Mouse (Mus musculus) heart, embryonic 15.5 days (tissue): ENCODE data around the gene Cmtm2b. TPM values are rescaled to one million over a fixed set of nuclear protein-coding genes. Genes with fewer than 3 reads are reported as not detected.
"Not testable (repeated sequence)": the region's sequence is repeated elsewhere in the genome, so short reads cannot be mapped to it uniquely, and the experiment has no call there.

Experiments
- ATAC-seq: fragments of 200-750 bp; cut with Nextera tagmentation; replicated peaks from 2 replicates; pipeline ENCODE4 v1.8.0; 2017; ENCODE audit warnings: low read depth, moderate TSS enrichment; ENCODE audit not compliant: insufficient number of reproducible peaks, insufficient read depth, low FRiP score
- H3K27ac ChIP-seq: fragments of 300-500 bp; sonication (generic); 2 replicates; pipeline ENCODE4 v1.5.1; 2015; ENCODE audit warnings: mild to moderate bottlenecking, inconsistent platforms
- H3K27me3 ChIP-seq: fragments of 300-500 bp; sonication (generic); 2 replicates; pipeline ENCODE4 v1.6.1; 2015; ENCODE audit warnings: inconsistent platforms
- H3K36me3 ChIP-seq: fragments of 300-500 bp; sonication (generic); 2 replicates; pipeline ENCODE4 v1.6.1; 2015; ENCODE audit warnings: mild to moderate bottlenecking, inconsistent platforms
- H3K4me1 ChIP-seq: fragments of 300-500 bp; sonication (generic); replicated peaks from 2 replicates; pipeline ENCODE4 v1.6.1; 2015; ENCODE audit warnings: inconsistent platforms
- H3K4me2 ChIP-seq: fragments of 300-500 bp; sonication (generic); 2 replicates; pipeline ENCODE4 v1.6.1; 2015; ENCODE audit warnings: inconsistent platforms, mild to moderate bottlenecking, moderate library complexity
- H3K4me3 ChIP-seq: fragments of 300-500 bp; sonication (generic); 2 replicates; pipeline ENCODE4 v1.5.1; 2015; ENCODE audit warnings: mild to moderate bottlenecking, inconsistent platforms
- H3K9ac ChIP-seq: fragments of 300-500 bp; sonication (generic); 2 replicates; pipeline ENCODE4 v1.6.1; 2015; ENCODE audit warnings: mild to moderate bottlenecking, inconsistent platforms
- H3K9me3 ChIP-seq: fragments of 300-500 bp; sonication (generic); replicated peaks from 2 replicates; pipeline ENCODE4 v1.6.1; 2016; ENCODE audit warnings: inconsistent platforms
- WGBS: fragments of 180-500 bp; shearing (Covaris S2); methylation state at CpG from one replicate; pipeline ENCODE4 v1.1.7; 2015; ENCODE audit warnings: mixed read lengths; 5-methylcytosine and 5-hydroxymethylcytosine counted together
- polyA plus RNA-seq: library from polyadenylated mRNA; unstranded; fragments of >200 nt; fragmentation: Nextera tagmentation; extraction: Ambion mirVana; gene quantifications from 2 replicates; pipeline ENCODE4 v1.2.1, GENCODE M21; 2015

The Cmtm2b gene
- polyA plus RNA-seq = not detected in 2 replicates

- not testable (repeated sequence) for H3K27ac ChIP-seq, H3K4me2 ChIP-seq, H3K9ac ChIP-seq, H3K4me1 ChIP-seq, H3K36me3 ChIP-seq, H3K27me3 ChIP-seq, H3K4me3 ChIP-seq, H3K9me3 ChIP-seq, ATAC-seq
- 78% methylated on average over 12 of the region's 12 CpGs for WGBS
These were observed at the start of gene Cmtm2b for GRCm38 (mm10) chr8:104321930-104322329. TSS of gene Cmtm2b (plus strand) at chr8:104322230.

DNA sequence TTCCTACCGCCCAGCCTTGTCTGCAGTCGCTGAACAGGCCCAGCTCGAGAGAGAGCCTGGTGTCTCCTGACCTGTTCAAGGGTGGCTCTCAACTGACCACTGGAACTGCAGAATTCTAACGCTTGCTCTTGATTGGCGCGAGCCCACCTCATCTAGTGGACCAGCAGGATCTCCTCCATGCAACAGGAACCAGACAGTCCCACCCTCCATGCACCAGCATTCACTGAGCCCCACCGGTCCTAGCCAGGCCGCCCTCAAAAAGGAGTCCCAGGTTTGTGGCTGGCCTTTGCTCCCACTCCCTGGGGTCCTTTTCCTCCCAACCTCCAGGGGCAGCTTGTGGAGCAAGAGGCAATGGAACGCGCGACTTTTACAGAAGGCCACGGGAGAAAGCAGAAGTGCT, 28.9 kb upstream of the Cmtm2b start, which contains the start of gene Cmtm2a:
Gene Cmtm2a, minus strand, starts transcription at position 101 of the 400 bp plus-strand sequence.
- 84% methylated on average over 12 of the region's 12 CpGs for WGBS
- not testable (repeated sequence) for H3K4me2 ChIP-seq, H3K27me3 ChIP-seq, H3K4me1 ChIP-seq, H3K9ac ChIP-seq, ATAC-seq, H3K27ac ChIP-seq, H3K4me3 ChIP-seq, H3K9me3 ChIP-seq, H3K36me3 ChIP-seq

- ATAC-seq = no peak
- 78% methylated on average over 1 of the region's 1 CpGs for WGBS
- Histone ChIP-seq H3K4me2 (no peak overlapping the region), H3K4me3 (no peak overlapping the region), H3K9ac (no peak overlapping the region), H3K9me3 (no peaks in the 10 kb centered on the region), H3K36me3 (no peaks in the 10 kb centered on the region), H3K4me1 (no peaks in the 10 kb centered on the region), H3K27me3 (no peaks in the 10 kb centered on the region), H3K27ac (no peak overlapping the region)
These were observed 27.6 kb upstream of the Cmtm2b start for GRCm38 (mm10) chr8:104294396-104294795.

GRCm38 (mm10) chr8:104301577-104301976, 20.5 kb upstream of the Cmtm2b start:
- H3K4me1 ChIP-seq, H3K9ac ChIP-seq, H3K27me3 ChIP-seq, H3K4me2 ChIP-seq, H3K27ac ChIP-seq, H3K36me3 ChIP-seq, H3K9me3 ChIP-seq, ATAC-seq, H3K4me3 ChIP-seq: not testable (repeated sequence)
- 22% methylated on average over 3 of the region's 3 CpGs for WGBS

DNA sequence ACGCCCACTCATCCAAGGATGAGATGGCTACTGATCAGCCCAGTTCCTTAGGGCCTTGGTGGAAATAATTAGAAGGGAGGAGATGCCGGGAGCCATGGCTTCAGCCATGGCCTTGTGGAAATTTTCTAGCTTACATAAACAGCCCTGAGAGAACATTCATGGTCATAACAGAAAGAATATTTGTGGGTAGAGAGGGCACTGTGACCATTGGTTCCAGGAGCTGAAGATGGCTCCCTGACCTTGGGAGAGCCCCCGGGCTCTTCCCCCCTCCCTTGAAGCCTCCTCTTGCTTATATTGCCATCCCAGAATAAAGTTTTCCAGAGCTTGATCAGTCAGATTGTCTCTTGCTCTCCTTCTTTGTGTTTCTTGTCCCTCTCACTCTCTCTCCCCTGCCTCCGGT, 19.5 kb upstream of the Cmtm2b start:
- H3K4me1 ChIP-seq, H3K4me2 ChIP-seq, H3K36me3 ChIP-seq, H3K27ac ChIP-seq, H3K27me3 ChIP-seq, H3K9me3 ChIP-seq, ATAC-seq, H3K4me3 ChIP-seq, H3K9ac ChIP-seq: not testable (repeated sequence)
- WGBS = 79% methylated on average over 4 of the region's 4 CpGs

GRCm38 (mm10) chr8:104304962-104305361, 17.1 kb upstream of the Cmtm2b start:
- H3K36me3 ChIP-seq = no peaks in the 10 kb centered on the region
- no peaks in the 10 kb centered on the region for H3K27me3 ChIP-seq
- H3K4me2 ChIP-seq = no peak overlapping the region
- H3K9ac ChIP-seq = no peak overlapping the region
- H3K9me3 ChIP-seq = no peaks in the 10 kb centered on the region
- no peaks in the 10 kb centered on the region for H3K4me1 ChIP-seq
- ATAC-seq = no peak
- no peak overlapping the region for H3K27ac ChIP-seq
- 80% methylated on average over 11 of the region's 11 CpGs for WGBS
- H3K4me3 ChIP-seq = no peak overlapping the region

GRCm38 (mm10) chr8:104308341-104308740, 13.7 kb upstream of the Cmtm2b start:
- H3K9me3 ChIP-seq, H3K27me3 ChIP-seq, H3K4me2 ChIP-seq, H3K9ac ChIP-seq, ATAC-seq, H3K4me1 ChIP-seq, H3K4me3 ChIP-seq, H3K27ac ChIP-seq, H3K36me3 ChIP-seq: not testable (repeated sequence)
- 44% methylated on average over 6 of the region's 6 CpGs for WGBS

- not testable (repeated sequence) for H3K4me3 ChIP-seq, ATAC-seq, H3K36me3 ChIP-seq, H3K4me2 ChIP-seq, H3K27ac ChIP-seq, H3K9ac ChIP-seq, H3K9me3 ChIP-seq, H3K27me3 ChIP-seq, H3K4me1 ChIP-seq
- WGBS = 83% methylated on average over 36 of the region's 36 CpGs
These were observed 12.4 kb upstream of the Cmtm2b start, which contains the start of the genes Gm45711 and Cmtm1 for GRCm38 (mm10) chr8:104309441-104310155. TSS of gene Gm45711 (minus strand) at chr8:104310081. TSS of gene Cmtm1 (minus strand) at chr8:104310145.

- H3K4me2 ChIP-seq, H3K27ac ChIP-seq, H3K27me3 ChIP-seq, H3K9ac ChIP-seq, H3K9me3 ChIP-seq, H3K4me1 ChIP-seq, H3K4me3 ChIP-seq, ATAC-seq, H3K36me3 ChIP-seq: not testable (repeated sequence)
- 75% methylated on average over 3 of the region's 3 CpGs for WGBS
These were observed 10.0 kb upstream of the Cmtm2b start for GRCm38 (mm10) chr8:104312023-104312422.

- Histone ChIP-seq H3K4me1 (no peaks in the 10 kb centered on the region), H3K27ac (no peak overlapping the region), H3K4me3 (no peak overlapping the region), H3K9me3 (no peaks in the 10 kb centered on the region), H3K36me3 (no peaks in the 10 kb centered on the region), H3K27me3 (no peaks in the 10 kb centered on the region), H3K9ac (no peak overlapping the region), H3K4me2 (no peak overlapping the region)
- no peak for ATAC-seq
- 52% methylated on average over 4 of the region's 4 CpGs for WGBS
These were observed 8.7 kb upstream of the Cmtm2b start for GRCm38 (mm10) chr8:104313311-104313710.

DNA sequence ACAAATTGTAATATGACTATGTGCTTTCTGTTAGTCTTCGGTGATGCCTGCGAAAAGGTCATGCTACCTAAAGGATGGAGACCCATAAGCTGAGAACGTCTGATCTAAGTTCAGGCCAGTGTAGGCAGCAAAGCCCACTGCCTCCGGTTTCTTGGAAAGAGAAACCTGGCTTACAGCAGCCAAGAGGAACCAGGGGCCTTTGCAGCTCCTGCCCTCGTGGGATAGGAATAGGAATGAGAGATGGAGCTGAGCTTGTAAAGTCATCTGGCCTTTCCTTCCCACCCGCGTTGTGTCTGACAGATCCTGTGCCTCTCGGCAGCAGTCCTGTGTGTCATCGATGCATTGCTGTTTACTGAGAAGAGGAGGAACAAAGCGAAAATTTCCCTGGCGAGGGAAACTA, 763 bp upstream of the Cmtm2b start, which contains the start of gene Gm11020:
Gene Gm11020, plus strand, starts transcription at position 301 of the 400 bp plus-strand sequence.
- H3K9ac ChIP-seq, H3K36me3 ChIP-seq, H3K27ac ChIP-seq, H3K9me3 ChIP-seq, ATAC-seq, H3K4me2 ChIP-seq, H3K4me1 ChIP-seq, H3K27me3 ChIP-seq, H3K4me3 ChIP-seq: not testable (repeated sequence)
- 79% methylated on average over 11 of the region's 11 CpGs for WGBS
